Mouse (Mus musculus) ES-Bruce4 (cell line): ENCODE results near the gene Ssx2ip. TPM values are rescaled to one million over a fixed set of nuclear protein-coding genes. Genes with fewer than 3 reads are reported as not detected.

Experiments
- H3K27ac ChIP-seq: 2 replicates; pipeline ENCODE4 v1.5.1; 2012; ENCODE audit warnings: low read length, inconsistent platforms; ENCODE audit not compliant: insufficient read depth
- H3K27me3 ChIP-seq: 2 replicates; pipeline ENCODE4 v1.6.1; 2012; ENCODE audit warnings: mild to moderate bottlenecking, low read length, inconsistent platforms; ENCODE audit not compliant: control insufficient read depth, poor library complexity, insufficient read depth, severe bottlenecking
- H3K36me3 ChIP-seq: 2 replicates; pipeline ENCODE4 v1.6.1; 2012; ENCODE audit warnings: inconsistent platforms, mild to moderate bottlenecking, low read length, moderate library complexity; ENCODE audit not compliant: control insufficient read depth, poor library complexity, insufficient read depth, severe bottlenecking
- H3K4me1 ChIP-seq: one replicate; pipeline ENCODE4 v1.8.1; 2011; ENCODE audit warnings: low read length; ENCODE audit not compliant: control insufficient read depth, insufficient read depth
- H3K4me3 ChIP-seq: 2 replicates; pipeline ENCODE4 v1.5.1; 2011; ENCODE audit warnings: low read depth, mild to moderate bottlenecking, low read length
- H3K9ac ChIP-seq: 2 replicates; pipeline ENCODE4 v1.6.1; 2012; ENCODE audit warnings: low read depth, mild to moderate bottlenecking, inconsistent platforms; ENCODE audit not compliant: poor library complexity, severe bottlenecking
- H3K9me3 ChIP-seq: replicated peaks from 2 replicates; pipeline ENCODE4 v1.6.1; 2012; ENCODE audit warnings: mild to moderate bottlenecking, low read length, inconsistent platforms; ENCODE audit not compliant: control insufficient read depth, poor library complexity, insufficient read depth, severe bottlenecking
- CTCF ChIP-seq: IDR thresholded peaks from one replicate; pipeline ENCODE4 v1.8.1; 2011; ENCODE audit warnings: low read depth, low read length
- EP300 ChIP-seq: IDR thresholded peaks from 2 replicates; pipeline ENCODE4 v1.6.1; 2011; ENCODE audit warnings: low read depth, low read length; ENCODE audit not compliant: insufficient read depth
- POLR2A ChIP-seq: IDR thresholded peaks from one replicate; pipeline ENCODE4 v1.8.1; 2011; ENCODE audit warnings: low read length; ENCODE audit not compliant: insufficient read depth
- polyA plus RNA-seq: library from polyadenylated mRNA; stranded (reverse); fragments of >200 nt; gene quantifications from 2 replicates; pipeline ENCODE4 v1.2.4, GENCODE M21; 2011; ENCODE audit warnings: low read depth; ENCODE audit not compliant: missing spikeins, insufficient read depth, insufficient read length

Gene Ssx2ip
- polyA plus RNA-seq, 1 experiment, result 28.2 TPM

DNA sequence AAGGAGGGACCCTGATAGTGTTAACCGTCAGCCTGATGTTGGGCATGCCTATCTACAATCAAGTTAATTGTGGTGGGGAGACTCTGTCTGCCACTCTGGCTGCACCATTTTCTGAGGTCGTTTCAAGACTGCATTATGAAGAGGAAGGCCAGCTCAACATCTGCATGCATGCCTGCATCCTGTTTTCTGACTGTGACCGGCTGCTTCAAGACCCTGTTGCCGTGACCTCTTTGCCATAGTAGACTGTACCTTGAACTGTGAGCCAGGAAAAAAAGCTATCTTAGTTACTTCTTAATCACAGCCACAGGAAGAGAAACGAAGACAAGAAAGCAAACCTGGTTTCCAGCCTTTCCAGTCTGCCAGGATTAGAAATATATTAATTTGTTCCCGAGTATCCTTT lies 44.5 kb downstream of the Ssx2ip start:
- Histone ChIP-seq H3K36me3 (no peaks in the 10 kb centered on the region), H3K4me1 (no peaks in the 10 kb centered on the region), H3K4me3 (no peak overlapping the region), H3K27ac (no peak overlapping the region), H3K9me3 (no peaks in the 10 kb centered on the region), H3K27me3 (no peaks in the 10 kb centered on the region), H3K9ac (no peak overlapping the region)
- TF ChIP-seq CTCF, result no peak

DNA sequence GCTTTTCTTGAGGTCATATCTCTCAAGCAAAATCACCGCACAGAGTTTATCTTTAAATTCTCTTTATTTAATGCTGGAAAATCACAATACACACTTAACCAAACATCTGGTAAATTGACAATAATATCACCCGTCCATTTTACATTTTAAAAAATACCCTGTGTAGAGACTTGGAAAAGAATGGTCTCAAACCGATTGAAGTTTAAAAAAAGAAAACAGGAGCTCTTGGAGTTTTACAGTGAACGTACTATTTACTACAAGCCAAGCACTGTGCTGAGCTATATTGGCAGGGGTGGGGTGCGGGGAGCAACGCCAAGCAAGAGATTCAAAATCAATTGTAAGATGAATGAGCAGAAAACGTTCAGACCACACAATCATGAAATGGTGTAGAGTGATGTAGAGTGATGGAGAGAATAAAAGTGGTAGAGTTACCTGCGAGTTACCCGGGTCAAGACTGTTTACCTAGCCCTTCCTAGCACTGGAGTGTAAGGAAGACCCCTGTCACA lies 45.4 kb downstream of the Ssx2ip start, which contains the start of gene Ctbs:
Gene Ctbs (plus strand): TSS at position 51 of the 506 bp plus-strand sequence.
- Histone ChIP-seq H3K27ac (no peak within 1 kb of the TSS), H3K27me3 (no peaks in the 10 kb centered on the region), H3K9ac (peak within 1 kb of the TSS; percentile 21), H3K9me3 (no peaks in the 10 kb centered on the region), H3K4me3 (peak within 1 kb of the TSS; percentile 76), H3K4me1 (no peaks in the 10 kb centered on the region), H3K36me3 (no peaks in the 10 kb centered on the region)
- no peak for TF ChIP-seq CTCF
- no peak for TF ChIP-seq POLR2A
- no peak for TF ChIP-seq EP300

DNA sequence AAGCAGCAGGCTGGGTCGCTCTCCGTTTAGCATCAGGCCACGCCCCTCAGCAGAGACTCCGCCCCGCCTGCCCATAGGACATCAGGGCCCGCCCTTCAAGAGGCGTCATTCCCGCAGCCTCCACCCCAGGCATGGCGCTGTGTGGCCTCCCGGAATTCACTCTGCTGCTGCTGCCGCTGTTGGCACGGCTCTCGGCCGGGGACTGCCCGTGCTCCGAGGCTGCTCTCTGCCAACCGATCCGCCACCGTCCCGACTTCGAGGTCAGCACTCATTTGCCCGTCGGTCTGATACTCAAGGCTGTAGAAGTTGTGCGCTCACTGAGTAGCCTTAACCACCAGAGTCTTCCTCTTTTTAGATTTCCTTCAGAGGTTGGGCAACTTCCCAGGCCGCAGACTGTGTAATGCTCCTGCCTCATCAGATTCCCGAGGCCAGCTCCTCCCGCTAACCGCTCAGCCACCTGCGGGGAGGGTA lies 46.0 kb downstream of the Ssx2ip start:
- Histone ChIP-seq H3K27me3 (no peaks in the 10 kb centered on the region), H3K9me3 (no peaks in the 10 kb centered on the region), H3K27ac (no peak overlapping the region), H3K4me3 (peak overlapping the region; percentile 76), H3K36me3 (no peaks in the 10 kb centered on the region), H3K9ac (peak overlapping the region; percentile 21), H3K4me1 (no peaks in the 10 kb centered on the region)
- TF ChIP-seq CTCF (no peak), EP300 (no peak), POLR2A (peak; percentile 92)

DNA sequence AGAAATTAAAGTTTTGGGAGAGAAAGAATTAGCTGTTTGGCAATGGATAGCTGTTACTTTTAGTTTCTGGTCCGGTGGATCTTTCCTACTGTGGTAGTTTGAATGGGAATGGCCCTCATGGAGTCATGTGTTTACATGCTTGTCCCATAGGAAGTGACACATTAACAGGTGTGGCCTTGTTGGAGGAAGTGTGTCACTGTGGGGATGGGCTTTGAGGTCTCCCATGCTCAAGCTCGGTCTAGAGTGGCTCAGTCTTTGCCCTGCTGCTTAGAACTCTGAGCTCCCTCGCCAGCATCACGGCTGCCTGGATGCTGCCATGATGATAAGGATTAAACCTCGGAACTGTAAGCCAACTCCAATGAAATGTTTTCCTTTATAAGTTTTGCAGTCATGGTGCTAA lies 46.9 kb downstream of the Ssx2ip start:
- Histone ChIP-seq H3K27me3 (no peaks in the 10 kb centered on the region), H3K27ac (no peak overlapping the region), H3K9ac (no peak overlapping the region), H3K9me3 (no peaks in the 10 kb centered on the region), H3K4me1 (no peaks in the 10 kb centered on the region), H3K36me3 (no peaks in the 10 kb centered on the region), H3K4me3 (no peak overlapping the region; the same call in 1 of the 2 replicates)
- TF ChIP-seq POLR2A, result no peak
- no peak for TF ChIP-seq CTCF
- no peak for TF ChIP-seq EP300

DNA sequence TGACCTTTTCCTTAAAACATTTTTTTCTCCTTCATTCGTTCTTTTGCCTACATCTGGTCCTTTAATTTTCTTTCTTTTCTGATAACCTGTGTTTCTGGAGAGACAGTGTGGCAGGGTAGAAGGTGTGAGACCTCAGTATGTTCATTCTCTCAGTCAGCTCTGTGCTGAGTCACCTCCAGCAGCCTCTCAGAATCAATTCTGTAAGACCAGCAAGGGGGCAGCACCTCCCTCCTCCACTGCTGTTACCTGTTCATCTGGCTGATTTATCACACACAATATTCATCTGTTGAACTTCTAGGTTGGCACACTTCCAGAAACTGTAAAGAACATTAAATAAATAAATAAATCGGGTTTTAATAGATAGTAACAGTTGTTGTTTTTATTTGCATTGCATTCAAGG lies 58.5 kb downstream of the Ssx2ip start:
- H3K4me1 ChIP-seq, result no peaks in the 10 kb centered on the region
- H3K9me3 ChIP-seq, result no peaks in the 10 kb centered on the region
- no peak overlapping the region for H3K27ac ChIP-seq
- H3K9ac ChIP-seq, result no peak overlapping the region
- no peak overlapping the region for H3K4me3 ChIP-seq
- no peaks in the 10 kb centered on the region for H3K36me3 ChIP-seq
- TF ChIP-seq POLR2A (no peak), CTCF (peak; percentile 33), EP300 (no peak)
- no peaks in the 10 kb centered on the region for H3K27me3 ChIP-seq

DNA sequence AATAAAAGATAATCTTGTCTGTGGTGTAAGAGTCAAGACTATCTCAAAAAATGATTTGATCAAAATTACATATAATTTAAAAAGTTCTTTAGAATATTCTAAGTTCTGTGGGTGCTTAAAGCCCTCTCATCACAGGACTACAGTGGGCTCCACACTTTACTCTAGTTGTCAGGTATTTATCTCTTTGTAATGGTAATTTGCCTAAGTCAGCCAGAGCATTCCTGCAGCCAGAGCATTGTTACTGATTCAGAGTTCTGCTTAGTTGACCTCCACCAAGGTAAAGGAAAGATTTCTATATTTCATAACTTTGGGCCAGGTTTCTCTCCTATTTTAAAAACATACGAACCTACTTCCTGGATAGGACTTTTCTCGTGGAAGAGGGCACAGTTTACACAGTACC lies 64.8 kb downstream of the Ssx2ip start:
- Histone ChIP-seq H3K27ac (no peak overlapping the region), H3K9ac (no peak overlapping the region), H3K4me1 (no peaks in the 10 kb centered on the region), H3K9me3 (no peaks in the 10 kb centered on the region), H3K4me3 (no peak overlapping the region), H3K36me3 (no peaks in the 10 kb centered on the region), H3K27me3 (no peaks in the 10 kb centered on the region)
- TF ChIP-seq EP300, result no peak
- TF ChIP-seq CTCF, result no peak
- TF ChIP-seq POLR2A, result no peak
